Mouse (Mus musculus): ENCODE results near the gene Herc1.

DNA sequence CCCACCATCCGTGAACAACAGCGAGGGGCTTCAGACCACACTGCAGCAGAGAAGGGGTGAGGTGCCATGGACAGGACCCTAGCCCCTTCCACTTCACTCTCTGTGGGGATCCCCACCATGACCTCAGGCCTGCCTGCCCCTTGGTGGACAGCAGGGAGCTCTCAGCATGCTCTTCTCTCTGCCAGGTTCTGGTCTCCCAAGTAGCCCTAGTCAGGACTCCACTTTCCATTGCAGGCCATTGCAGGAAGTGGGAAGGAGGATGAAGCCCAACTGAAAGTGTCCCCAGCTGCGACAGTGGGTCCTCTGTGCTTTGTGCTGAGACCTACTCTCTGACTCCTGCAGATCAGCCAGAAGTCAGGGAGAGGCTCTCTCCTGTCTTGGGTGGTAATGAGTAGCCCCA, 157.4 kb downstream of the Herc1 start:
- TF ChIP-seq POLR2A (IDR thresholded peaks at IDR 0.05; ENCODE audit: insufficient read length, low read depth): no peak
- no peak for TF ChIP-seq TCF3 (IDR thresholded peaks at IDR 0.05; ENCODE audit: insufficient read length, low read depth)
- no peak for TF ChIP-seq POLR2AphosphoS2 (IDR thresholded peaks at IDR 0.05; ENCODE audit: insufficient read length, low read depth)
- TF ChIP-seq MYOD1 (IDR thresholded peaks at IDR 0.05; ENCODE audit: control insufficient read depth in 1 of 3, insufficient read length in 2 of 3, low read depth in 2 of 3): no peak
- TF ChIP-seq SRF (IDR thresholded peaks at IDR 0.05; ENCODE audit: control insufficient read depth, insufficient read length, low read depth): no peak
- TF ChIP-seq E2F4 (IDR thresholded peaks at IDR 0.05; ENCODE audit: insufficient read depth): no peak
- TF ChIP-seq MAX (IDR thresholded peaks at IDR 0.05; ENCODE audit: low read depth): no peak
- no peak for TF ChIP-seq USF1 (IDR thresholded peaks at IDR 0.05; ENCODE audit: low read depth)
- TF ChIP-seq TCF12 (IDR thresholded peaks at IDR 0.05; ENCODE audit: insufficient read depth, poor library complexity, severe bottlenecking): no peak
- no peak for TF ChIP-seq CEBPB (IDR thresholded peaks at IDR 0.05; ENCODE audit: insufficient read depth, poor library complexity, severe bottlenecking)
